Mouse (Mus musculus) stomach, adult 2 months (tissue): ENCODE results near the gene Camta1. TPM values are rescaled to one million over a fixed set of nuclear protein-coding genes. Genes with fewer than 3 reads are reported as not detected.

Source experiments
- polyA plus RNA-seq: library from polyadenylated mRNA; depleted of rRNA; stranded (reverse); fragments of >200 nt; gene quantifications from 2 replicates; pipeline ENCODE4 v1.2.3, GENCODE M21; 2012; rRNA removed

The Camta1 gene
- polyA plus RNA-seq, result 1.7 and 2.2 TPM in 2 replicates

GRCm38 (mm10) chr4:151861806-151862739 lies at the start of gene Camta1:
TSS of gene Camta1 (minus strand) at chr4:151861876.

GRCm38 (mm10) chr4:151089270-151089669 lies 772.4 kb downstream of the Camta1 start, which contains the start of gene Gm13090:
TSS of gene Gm13090 (plus strand) at chr4:151089570.

GRCm38 (mm10) chr4:151057347-151058321 lies 804.0 kb downstream of the Camta1 start, which contains the start of gene Vamp3:
TSS of gene Vamp3 (minus strand) at chr4:151057963.

GRCm38 (mm10) chr4:151044037-151044943 lies 817.4 kb downstream of the Camta1 start, which contains the start of gene Per3:
TSS of gene Per3 (minus strand) at chr4:151044665.

GRCm38 (mm10) chr4:150996797-150997196 lies 864.9 kb downstream of the Camta1 start, which contains the start of gene Uts2:
TSS of gene Uts2 (plus strand) at chr4:150997097.

GRCm38 (mm10) chr4:150914290-150914733 lies 947.4 kb downstream of the Camta1 start, which contains the start of the genes Park7 and Tnfrsf9:
TSS of gene Park7 (minus strand) at chr4:150914437.
TSS of gene Tnfrsf9 (plus strand) at chr4:150914562.

Other genes starting within 250 kb of the Camta1 start
- gene Dnajc11, start 71.8 kb upstream of the Camta1 start, polyA plus RNA-seq, result 30.7 and 31.8 TPM in 2 replicates
- gene Thap3, start 127.1 kb upstream of the Camta1 start, polyA plus RNA-seq, result 24.8 and 27.2 TPM in 2 replicates
- 5.0 and 7.2 TPM in 2 replicates for gene Phf13, start 134.4 kb upstream of the Camta1 start, polyA plus RNA-seq
- gene Klhl21, start 146.9 kb upstream of the Camta1 start, polyA plus RNA-seq, result 26.2 and 55.1 TPM in 2 replicates
- gene Zbtb48, start 165.8 kb upstream of the Camta1 start, polyA plus RNA-seq, result 8.3 and 10.3 TPM in 2 replicates
- 0.05 TPM in 1 of 2 replicates, not detected in the other for gene Tas1r1, start 176.7 kb upstream of the Camta1 start, polyA plus RNA-seq
- gene Nol9, start 177.4 kb upstream of the Camta1 start, polyA plus RNA-seq, result 8.2 and 8.6 TPM in 2 replicates
- 13.5 and 14.7 TPM in 2 replicates for gene Plekhg5, start 210.6 kb upstream of the Camta1 start, polyA plus RNA-seq